Mouse (Mus musculus) bone marrow, adult 2 months (tissue): Measurements from ENCODE around the gene Padi4.

Experiments
- CTCF ChIP-seq: fragments of 200-500 bp; IDR thresholded peaks from 2 replicates; pipeline ENCODE4 v1.5.1; 2011; ENCODE audit warnings: low read length, control low read depth; ENCODE audit not compliant: control insufficient read depth, insufficient read depth
- POLR2A ChIP-seq: fragments of 200-500 bp; IDR thresholded peaks from 2 replicates; pipeline ENCODE4 v1.6.1; 2011; ENCODE audit warnings: low read depth, mild to moderate bottlenecking, control low read depth, low read length, borderline replicate concordance; ENCODE audit not compliant: control insufficient read depth

GRCm38 (mm10) chr4:140775876-140776275, 1.8 kb upstream of the Padi4 start:
- TF ChIP-seq CTCF (no peak), POLR2A (no peak)
